In genomic region chr13:33005501-33006075, GRCm38 (mm10) we compare ENCODE assay signal across 8 mouse cellular contexts. TPM values are rescaled to one million over a fixed set of nuclear protein-coding genes. Genes with fewer than 3 reads are reported as not detected.
DNase-seq lines count a peak whose midpoint lies in the region; ATAC-seq lines count a peak whose summit lies in the region.

No protein-coding gene starts in this region.

- H3K9me3 ChIP-seq in liver, embryonic 11.5 days (ENCODE audit: control insufficient read depth, low read length) = no peaks in the 10 kb centered on the region
- H3K9me3 ChIP-seq in liver, embryonic 12.5 days (replicated peaks) = no peaks in the 10 kb centered on the region
- no peaks in the 10 kb centered on the region for H3K9me3 ChIP-seq in stomach, embryonic 14.5 days (ENCODE audit: control insufficient read depth, low read depth, low read length)

- H3K27me3 ChIP-seq in liver, embryonic 11.5 days (replicated peaks; ENCODE audit: control insufficient read depth, insufficient read depth, low read length) = no peaks in the 10 kb centered on the region
- no peaks in the 10 kb centered on the region for H3K27me3 ChIP-seq in liver, embryonic 12.5 days (replicated peaks)
- no peaks in the 10 kb centered on the region for H3K27me3 ChIP-seq in stomach, embryonic 14.5 days (ENCODE audit: control insufficient read depth, insufficient read depth, low read length)

- H3K4me3 ChIP-seq in liver, embryonic 11.5 days (ENCODE audit: low read depth, low read length) = no peak overlapping the region
- no peak overlapping the region for H3K4me3 ChIP-seq in liver, embryonic 12.5 days
- no peak overlapping the region; the same call in 1 of the 2 replicates for H3K4me3 ChIP-seq in stomach, embryonic 14.5 days (ENCODE audit: low read depth, low read length)

- DNase-seq in embryo, embryonic 11 days = peak; percentile 2
- DNase-seq in embryo, embryonic 9.5 days (ENCODE audit: extremely low spot score) = no peak
- peak; percentile 6 for DNase-seq in liver
- DNase-seq in liver, embryonic 11.5 days (ENCODE audit: low spot score) = no peak
- DNase-seq in left cerebral cortex, adult 9 months (ENCODE audit: low spot score in 2 of 2) = no peak
- DNase-seq in thymus, adult 18-20 months = no peak

- H3K27ac ChIP-seq in liver, embryonic 11.5 days (ENCODE audit: low read depth, low read length) = no peak overlapping the region
- H3K27ac ChIP-seq in liver, embryonic 12.5 days = peak overlapping the region; percentile 90
- no peak overlapping the region for H3K27ac ChIP-seq in stomach, embryonic 14.5 days (ENCODE audit: low read length)

- H3K4me2 ChIP-seq in liver, embryonic 11.5 days = no peak overlapping the region
- no peak overlapping the region for H3K4me2 ChIP-seq in liver, embryonic 12.5 days
- peak overlapping the region; percentile 44; the same call in 1 of the 2 replicates for H3K4me2 ChIP-seq in stomach, embryonic 14.5 days (replicated peaks; ENCODE audit: low read depth, low read length)

- H3K9ac ChIP-seq in liver, embryonic 11.5 days (ENCODE audit: low read depth, low read length) = no peak overlapping the region
- H3K9ac ChIP-seq in liver, embryonic 12.5 days = no peak overlapping the region
- H3K9ac ChIP-seq in stomach, embryonic 14.5 days (replicated peaks; ENCODE audit: low read depth, low read length) = no peak overlapping the region

- H3K36me3 ChIP-seq in liver, embryonic 11.5 days (ENCODE audit: control insufficient read depth, insufficient read depth, low read length) = no peaks in the 10 kb centered on the region
- no peaks in the 10 kb centered on the region for H3K36me3 ChIP-seq in liver, embryonic 12.5 days
- H3K36me3 ChIP-seq in stomach, embryonic 14.5 days (ENCODE audit: control insufficient read depth, insufficient read depth, low read length) = no peaks in the 10 kb centered on the region; the same call in 1 of the 2 replicates

- 0 out of 2 replicates have a peak, but pooled peaks cover 4% of the 10 kb centered on the region for H3K4me1 ChIP-seq in liver, embryonic 11.5 days (replicated peaks; ENCODE audit: control insufficient read depth, insufficient read depth, low read length)
- peaks cover 33% of the 10 kb centered on the region for H3K4me1 ChIP-seq in liver, embryonic 12.5 days
- peaks cover 13% of the 10 kb centered on the region; the same call in 1 of the 2 replicates for H3K4me1 ChIP-seq in stomach, embryonic 14.5 days (ENCODE audit: control insufficient read depth, insufficient read depth, low read length)

- whole genome bisulfite sequencing in liver, embryonic 11.5 days = 67% methylated on average over 2 of the region's 2 CpGs
- WGBS in liver, embryonic 12.5 days (ENCODE audit: insufficient replicate concordance) = 70% methylated on average over 2 of the region's 2 CpGs
- WGBS in stomach, embryonic 14.5 days = 60% methylated on average over 2 of the region's 2 CpGs

- no peak for ATAC-seq in liver, embryonic 11.5 days (replicated peaks; ENCODE audit: low FRiP score)
- no peak for ATAC-seq in liver, embryonic 12.5 days
- no peak for ATAC-seq in stomach, embryonic 14.5 days (ENCODE audit: insufficient number of reproducible peaks, insufficient read depth, low FRiP score, low read depth)

RNA-seq across cellular contexts. Expression of gene Serpinb9, which starts 2.5 kb away (rescaled TPM):
- 3.2 and 3.4 TPM in 2 replicates for polyA plus RNA-seq in liver, embryonic 11.5 days (2014; fragmentation: Nextera tagmentation; extraction: Ambion mirVana)
- 2.1 and 2.4 TPM in 2 replicates for polyA plus RNA-seq in liver, embryonic 12.5 days (2016; fragmentation: Nextera tagmentation; extraction: Ambion mirVana)
- 9.5 and 9.7 TPM in 2 replicates for polyA plus RNA-seq in stomach, embryonic 14.5 days (2014; fragmentation: Nextera tagmentation; extraction: Ambion mirVana)

RNA-seq across cellular contexts. Expression of gene Serpinb9b, which starts 21.6 kb away (rescaled TPM):
- polyA plus RNA-seq in liver, embryonic 11.5 days (2014; fragmentation: Nextera tagmentation; extraction: Ambion mirVana) = not detected in 2 replicates
- polyA plus RNA-seq in liver, embryonic 12.5 days (2016; fragmentation: Nextera tagmentation; extraction: Ambion mirVana) = not detected in 2 replicates
- polyA plus RNA-seq in stomach, embryonic 14.5 days (2014; fragmentation: Nextera tagmentation; extraction: Ambion mirVana) = not detected in 2 replicates

RNA-seq across cellular contexts. Expression of gene Serpinb6b, which starts 40.6 kb away (rescaled TPM):
- 3.8 and 6.4 TPM in 2 replicates for polyA plus RNA-seq in liver, embryonic 11.5 days (2014; fragmentation: Nextera tagmentation; extraction: Ambion mirVana)
- polyA plus RNA-seq in liver, embryonic 12.5 days (2016; fragmentation: Nextera tagmentation; extraction: Ambion mirVana) = 4.2 and 5.2 TPM in 2 replicates
- polyA plus RNA-seq in stomach, embryonic 14.5 days (2014; fragmentation: Nextera tagmentation; extraction: Ambion mirVana) = 2.6 and 2.8 TPM in 2 replicates

Comparison
In these comparisons a context has a peak if more than half of its experiments do, and no peak if none do; other contexts are left out.
1. DNase-seq: peak in embryo, embryonic 11 days (single experiment) and liver (single experiment); none in embryo, embryonic 9.5 days (single experiment), liver, embryonic 11.5 days (single experiment), left cerebral cortex, adult 9 months (0 of 2) and thymus, adult 18-20 months (0 of 2).